Mouse (Mus musculus): ENCODE results near the gene Unc45b. TPM values are rescaled to one million over a fixed set of nuclear protein-coding genes. Genes with fewer than 3 reads are reported as not detected.
"Not testable (repeated sequence)": the region's sequence is repeated elsewhere in the genome, so short reads cannot be mapped to it uniquely, and the experiment has no call there.

Gene Unc45b
- polyA plus RNA-seq, 1 experiment from 2014 or later, result 2.6 TPM

GRCm38 (mm10) chr11:82983193-82983592 lies 72.8 kb downstream of the Unc45b start:
- Histone ChIP-seq H3K36me3 (no peaks in the 10 kb centered on the region), H3K9ac (replicated peaks) (no peak overlapping the region), H3K27ac (replicated peaks) (no peak overlapping the region), H3K4me1 (no peaks in the 10 kb centered on the region), H3K4me2 (no peak overlapping the region), H3K9me3 (replicated peaks) (no peaks in the 10 kb centered on the region), H3K27me3 (replicated peaks) (no peaks in the 10 kb centered on the region), H3K4me3 (replicated peaks) (no peak overlapping the region)
- 87% methylated on average over 17 of the region's 17 CpGs for WGBS
- ATAC-seq (ENCODE audit: low FRiP score), result no peak

GRCm38 (mm10) chr11:82987621-82988020 lies 77.3 kb downstream of the Unc45b start:
- peaks cover 14% of the 10 kb centered on the region for H3K4me1 ChIP-seq
- H3K27ac ChIP-seq (replicated peaks), result no peak overlapping the region
- H3K4me2 ChIP-seq, result no peak overlapping the region
- H3K4me3 ChIP-seq (replicated peaks), result no peak overlapping the region
- no peak for ATAC-seq (ENCODE audit: low FRiP score)
- no peak overlapping the region for H3K9ac ChIP-seq (replicated peaks)
- peaks cover 4% of the 10 kb centered on the region for H3K27me3 ChIP-seq (replicated peaks)
- no peaks in the 10 kb centered on the region for H3K9me3 ChIP-seq (replicated peaks)
- H3K36me3 ChIP-seq, result no peaks in the 10 kb centered on the region
- 88% methylated on average over 6 of the region's 6 CpGs for WGBS

GRCm38 (mm10) chr11:82989357-82989756 lies 79.0 kb downstream of the Unc45b start:
- H3K9ac ChIP-seq (replicated peaks), result no peak overlapping the region
- peaks cover 4% of the 10 kb centered on the region for H3K27me3 ChIP-seq (replicated peaks)
- peak overlapping the region; percentile 62 for H3K4me2 ChIP-seq
- H3K9me3 ChIP-seq (replicated peaks), result no peaks in the 10 kb centered on the region
- H3K4me1 ChIP-seq, result peaks cover 14% of the 10 kb centered on the region
- WGBS, result 39% methylated on average over 12 of the region's 12 CpGs
- no peak overlapping the region for H3K4me3 ChIP-seq (replicated peaks)
- H3K27ac ChIP-seq (replicated peaks), result no peak overlapping the region
- H3K36me3 ChIP-seq, result no peaks in the 10 kb centered on the region
- no peak for ATAC-seq (ENCODE audit: low FRiP score)

- not testable (repeated sequence) for ATAC-seq (ENCODE audit: low FRiP score); H3K9me3 ChIP-seq (replicated peaks); H3K9ac ChIP-seq (replicated peaks); H3K36me3 ChIP-seq; H3K27ac ChIP-seq (replicated peaks); H3K27me3 ChIP-seq (replicated peaks)
- peaks cover 14% of the 10 kb centered on the region for H3K4me1 ChIP-seq
- H3K4me2 ChIP-seq, result peak overlapping the region; percentile 62
- WGBS, result 18% methylated on average over 19 of the region's 19 CpGs
- peak overlapping the region; percentile 36 for H3K4me3 ChIP-seq (replicated peaks)
Measured at GRCm38 (mm10) chr11:82990612-82991385, 80.4 kb downstream of the Unc45b start.

- Histone ChIP-seq H3K9me3 (replicated peaks) (no peaks in the 10 kb centered on the region), H3K9ac (replicated peaks) (no peak within 1 kb of the TSS), H3K27ac (replicated peaks) (no peak within 1 kb of the TSS), H3K4me3 (replicated peaks) (peak within 1 kb of the TSS; percentile 36), H3K27me3 (replicated peaks) (peaks cover 4% of the 10 kb centered on the region), H3K4me2 (peak within 1 kb of the TSS; percentile 62), H3K36me3 (no peaks in the 10 kb centered on the region), H3K4me1 (peaks cover 14% of the 10 kb centered on the region)
- 9% methylated on average over 14 of the region's 14 CpGs for WGBS
- ATAC-seq (ENCODE audit: low FRiP score), result no peak
Measured at GRCm38 (mm10) chr11:82991469-82992166, 81.3 kb downstream of the Unc45b start, which contains the start of gene Slfn9. Gene Slfn9, minus strand, starts transcription at chr11:82991830.

Small RNA genes within 50 kb of the gene (microRNA-seq; reads per million reads assigned to microRNA genes)
- gene Mir7679, result not detected

Other genes starting within 250 kb of the Unc45b start
- gene Cct6b, start 146.2 kb upstream of the Unc45b start, polyA plus RNA-seq (2015; fragmentation: Nextera tagmentation; extraction: Ambion mirVana), result 0.24 and 0.27 TPM in 2 replicates
- gene Zfp830, start 146.2 kb upstream of the Unc45b start, polyA plus RNA-seq (2015; fragmentation: Nextera tagmentation; extraction: Ambion mirVana), result 29.6 and 33.3 TPM in 2 replicates
- gene Lig3, start 129.4 kb upstream of the Unc45b start, polyA plus RNA-seq (2015; fragmentation: Nextera tagmentation; extraction: Ambion mirVana), result 19.0 and 19.7 TPM in 2 replicates
- 3.8 and 6.9 TPM in 2 replicates for gene Rffl, start 39.3 kb upstream of the Unc45b start, polyA plus RNA-seq (2015; fragmentation: Nextera tagmentation; extraction: Ambion mirVana)
- 10.9 and 11.3 TPM in 2 replicates for gene Rad51d, start 19.9 kb upstream of the Unc45b start, polyA plus RNA-seq (2015; fragmentation: Nextera tagmentation; extraction: Ambion mirVana)
- gene Fndc8, start 18.4 kb upstream of the Unc45b start, polyA plus RNA-seq (2015; fragmentation: Nextera tagmentation; extraction: Ambion mirVana), result 0.67 and 0.93 TPM in 2 replicates
- gene Nle1, start 2.1 kb upstream of the Unc45b start, polyA plus RNA-seq (2015; fragmentation: Nextera tagmentation; extraction: Ambion mirVana), result 35.9 and 37.5 TPM in 2 replicates
- gene Slfn5, start 40.8 kb downstream of the Unc45b start, polyA plus RNA-seq (2015; fragmentation: Nextera tagmentation; extraction: Ambion mirVana), result 1.9 and 2.1 TPM in 2 replicates
- gene Slfn9, start 81.3 kb downstream of the Unc45b start, polyA plus RNA-seq (2015; fragmentation: Nextera tagmentation; extraction: Ambion mirVana), result 1.7 and 5.6 TPM in 2 replicates
- 0.22 and 1.4 TPM in 2 replicates for gene Slfn8, start 110.3 kb downstream of the Unc45b start, polyA plus RNA-seq (2015; fragmentation: Nextera tagmentation; extraction: Ambion mirVana)
- 2.0 and 7.0 TPM in 2 replicates for gene Slfn2, start 154.6 kb downstream of the Unc45b start, polyA plus RNA-seq (2015; fragmentation: Nextera tagmentation; extraction: Ambion mirVana)
- gene Slfn1, start 206.3 kb downstream of the Unc45b start, polyA plus RNA-seq (2015; fragmentation: Nextera tagmentation; extraction: Ambion mirVana), result 0.28 TPM in 1 of 2 replicates, not detected in the other

All from neural tube, embryonic 15.5 days (tissue).